Mouse (Mus musculus) liver, postnatal 0 days (tissue): ENCODE results near the gene Dppa4.

ENCODE experiments used
- CTCF ChIP-seq: sonication (generic); IDR thresholded peaks from 2 replicates; pipeline ENCODE4 v1.5.1; 2016; ENCODE audit warnings: antibody characterized with exemption, low read depth
- EP300 ChIP-seq: IDR thresholded peaks from 2 replicates; pipeline ENCODE4 v1.6.1; 2016; ENCODE audit warnings: antibody characterized with exemption, low read depth, mild to moderate bottlenecking

DNA sequence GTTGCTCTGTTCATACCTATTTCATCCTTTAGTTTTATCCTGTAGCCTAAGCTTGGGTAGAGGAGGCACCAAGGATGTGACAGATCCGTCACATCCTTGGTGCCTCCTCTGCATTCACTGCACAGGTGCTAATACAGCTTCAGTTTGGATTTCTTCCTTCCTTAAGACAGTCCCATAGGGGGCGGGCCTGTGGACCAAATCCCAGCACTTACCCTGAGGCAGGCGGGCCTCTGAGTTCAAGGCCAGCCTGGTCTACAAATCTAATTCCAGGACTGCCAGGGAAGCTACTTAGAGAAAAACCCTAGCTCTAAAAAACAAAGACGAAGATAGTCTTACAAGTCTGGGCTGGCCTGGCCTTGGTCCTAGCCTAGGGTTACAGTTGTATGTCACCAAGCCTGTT, 2.0 kb downstream of the Dppa4 start:
- no peak for TF ChIP-seq CTCF
- no peak for TF ChIP-seq EP300
